Mouse (Mus musculus) lung, postnatal 14 days (tissue): Measurements from ENCODE around the gene Col4a6.
A peak's percentile ranks its signal among the peaks of the same experiment; 100 is the strongest.

ENCODE experiments used
- DNase-seq: peaks from one replicate; pipeline ENCODE4 v3.0.0; 2021

Gene Col4a6

DNA sequence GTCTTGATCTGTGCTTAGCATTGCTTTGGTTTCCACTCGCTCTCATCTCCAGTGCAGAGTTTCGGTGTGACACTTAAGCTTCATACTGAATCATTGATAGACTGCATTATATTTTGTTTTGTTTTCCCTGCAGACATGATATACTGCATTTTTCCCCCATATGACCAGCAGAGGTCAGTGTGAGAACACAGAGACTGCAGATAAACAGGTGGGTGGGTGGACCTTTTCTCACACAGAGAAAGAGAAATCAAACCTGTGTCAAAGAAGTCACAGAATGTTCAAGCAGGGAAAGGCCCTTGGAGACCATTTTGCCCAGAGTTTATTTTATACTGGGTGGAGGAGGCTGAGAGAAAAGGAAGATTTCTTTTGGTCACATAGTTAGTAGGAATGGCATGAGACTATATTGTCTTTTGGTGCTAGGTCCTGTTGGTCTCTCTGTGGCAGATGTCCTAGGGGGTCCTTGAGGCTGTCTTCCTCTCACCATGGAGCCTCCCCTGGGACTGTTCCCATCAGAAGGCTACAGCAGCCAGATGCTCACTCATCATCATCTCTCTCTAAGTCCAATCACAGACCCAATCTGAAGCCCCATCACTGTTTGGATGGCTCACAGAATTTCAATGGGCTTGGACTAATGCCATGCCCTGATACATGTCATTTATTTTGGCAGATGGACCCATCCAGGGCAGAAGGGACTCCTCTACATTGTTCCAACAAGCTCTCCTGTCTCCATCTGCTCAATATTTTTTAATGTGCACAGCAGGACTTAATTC lies 237.1 kb downstream of the Col4a6 start:
- peak; percentile 16 for DNase-seq

DNA sequence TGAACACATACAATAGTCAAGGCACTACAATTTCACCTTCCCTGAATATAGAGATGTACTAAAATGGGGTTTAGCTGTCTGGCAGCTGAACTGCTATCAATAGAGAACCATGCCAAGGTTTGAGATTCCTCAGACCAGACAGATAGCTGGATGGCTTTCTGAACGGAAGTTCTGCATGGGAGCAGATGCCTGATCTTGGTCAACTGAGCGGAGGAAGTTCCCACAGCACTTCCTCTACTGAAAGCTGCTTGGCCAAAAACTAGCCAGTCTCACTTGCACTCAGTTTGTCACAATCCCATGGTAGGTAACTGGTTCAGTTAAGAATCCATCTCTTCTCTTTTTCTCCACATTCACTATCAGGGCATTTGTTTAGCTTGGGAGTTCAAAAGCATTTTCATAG lies 245.7 kb downstream of the Col4a6 start:
- no peak for DNase-seq

GRCm38 (mm10) chrX:141212802-141213201 lies 261.1 kb downstream of the Col4a6 start:
- DNase-seq = peak; percentile 40

DNA sequence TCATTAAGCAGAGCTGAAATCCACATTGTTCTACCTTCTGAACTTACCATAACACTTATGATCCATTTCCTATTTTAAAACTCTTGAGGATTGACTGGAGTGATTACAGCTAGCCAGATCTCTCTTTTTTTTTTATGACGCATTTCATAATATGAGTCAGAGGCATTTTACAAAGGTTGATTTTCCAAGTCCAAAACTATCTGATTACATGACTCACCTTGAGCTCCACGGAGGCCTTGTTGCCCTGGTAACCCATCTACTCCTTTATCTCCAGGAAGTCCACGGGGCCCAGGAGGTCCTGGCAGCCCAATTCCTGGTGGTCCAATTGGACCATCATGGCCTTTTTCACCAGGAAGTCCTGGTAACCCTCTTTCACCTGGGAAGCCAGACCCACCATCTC lies 274.9 kb downstream of the Col4a6 start:
- no peak for DNase-seq

- no peak for DNase-seq
These were observed 278.8 kb downstream of the Col4a6 start for GRCm38 (mm10) chrX:141195036-141195435.

DNA sequence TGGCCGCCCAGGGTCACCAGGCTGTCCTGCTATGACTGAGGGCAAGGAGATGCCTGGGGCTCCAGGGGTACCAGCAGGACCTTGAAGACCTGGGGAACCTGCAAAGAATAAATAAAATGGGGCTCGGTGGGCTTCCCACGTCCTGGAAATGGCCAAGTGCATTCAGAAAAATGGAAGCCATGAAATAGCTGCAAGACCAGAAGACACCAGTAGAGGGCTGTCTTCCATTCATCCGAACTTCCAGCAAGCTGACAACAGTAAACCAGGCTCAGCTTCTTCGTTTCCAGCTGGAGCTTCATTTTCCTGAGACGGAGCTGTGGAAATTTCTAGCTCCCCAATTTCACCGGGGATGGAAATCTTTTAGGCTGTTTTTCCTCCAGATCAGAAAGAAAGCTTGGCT lies 298.5 kb downstream of the Col4a6 start:
- DNase-seq = peak; percentile 16

DNA sequence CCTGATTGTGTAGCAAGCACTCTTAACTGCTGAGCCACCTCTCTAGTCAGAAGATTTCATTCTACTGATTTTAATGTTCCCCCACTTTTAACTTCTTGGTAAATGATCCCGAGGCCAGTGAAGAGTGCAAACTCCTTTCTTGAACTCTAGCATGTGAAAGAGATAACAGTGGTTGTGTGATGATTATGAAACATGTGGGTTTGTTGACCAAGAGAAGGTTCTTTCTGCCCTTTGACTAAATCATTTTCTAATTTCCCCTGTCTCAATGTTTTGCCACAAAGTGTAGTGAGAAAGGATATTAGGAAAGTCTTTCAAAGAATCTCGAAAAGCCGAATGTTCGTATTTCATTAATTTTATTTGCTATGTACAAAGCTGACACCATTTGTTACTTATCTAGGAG lies 308.8 kb downstream of the Col4a6 start:
- DNase-seq = no peak

- no peak for DNase-seq
These were observed 313.5 kb downstream of the Col4a6 start for GRCm38 (mm10) chrX:141160371-141160770.

GRCm38 (mm10) chrX:141158160-141158559 lies 315.7 kb downstream of the Col4a6 start:
- DNase-seq = peak; percentile 11

DNA sequence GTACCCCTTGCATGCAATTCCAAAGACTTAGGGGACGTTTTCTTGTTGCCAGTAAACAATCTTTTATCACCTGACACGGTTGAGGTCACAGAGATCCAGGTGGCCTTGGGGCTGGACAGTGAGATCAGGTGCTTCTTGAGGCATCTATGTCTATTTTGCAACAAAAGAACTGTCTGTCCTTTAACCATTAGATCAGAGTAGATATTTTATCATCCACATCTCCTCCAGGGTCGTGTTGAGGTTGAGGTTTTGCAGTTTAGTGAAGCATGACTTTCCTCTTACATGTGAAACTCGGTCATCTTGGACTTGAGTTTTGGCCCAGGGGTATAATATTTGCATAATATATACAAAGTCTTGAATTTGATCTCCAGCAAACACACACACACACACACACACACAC lies 316.2 kb downstream of the Col4a6 start:
- no peak for DNase-seq

- no peak for DNase-seq
These were observed 317.2 kb downstream of the Col4a6 start for GRCm38 (mm10) chrX:141156696-141157095.

GRCm38 (mm10) chrX:141151182-141151581 lies 322.7 kb downstream of the Col4a6 start:
- no peak for DNase-seq

DNA sequence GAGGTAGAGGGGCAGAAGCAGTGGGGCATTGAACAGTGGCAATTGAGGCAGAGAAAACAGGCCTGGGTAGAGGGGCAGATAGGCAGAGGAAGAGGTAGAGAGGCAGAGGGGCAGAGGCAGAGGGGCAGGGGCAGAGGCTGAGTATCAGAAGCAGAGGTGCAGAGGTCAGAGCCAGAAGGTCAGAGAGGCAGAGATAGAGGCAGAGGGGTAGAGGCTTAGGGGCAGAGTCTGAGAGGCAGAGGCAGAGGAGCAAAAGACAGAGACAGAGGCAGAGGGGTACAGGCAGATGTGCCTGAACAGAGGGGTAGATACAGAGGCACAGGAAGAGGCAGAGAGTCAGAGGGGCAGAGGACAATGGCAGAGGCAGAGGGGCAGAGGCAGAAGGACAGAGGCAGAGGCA lies 323.6 kb downstream of the Col4a6 start:
- DNase-seq = no peak

DNA sequence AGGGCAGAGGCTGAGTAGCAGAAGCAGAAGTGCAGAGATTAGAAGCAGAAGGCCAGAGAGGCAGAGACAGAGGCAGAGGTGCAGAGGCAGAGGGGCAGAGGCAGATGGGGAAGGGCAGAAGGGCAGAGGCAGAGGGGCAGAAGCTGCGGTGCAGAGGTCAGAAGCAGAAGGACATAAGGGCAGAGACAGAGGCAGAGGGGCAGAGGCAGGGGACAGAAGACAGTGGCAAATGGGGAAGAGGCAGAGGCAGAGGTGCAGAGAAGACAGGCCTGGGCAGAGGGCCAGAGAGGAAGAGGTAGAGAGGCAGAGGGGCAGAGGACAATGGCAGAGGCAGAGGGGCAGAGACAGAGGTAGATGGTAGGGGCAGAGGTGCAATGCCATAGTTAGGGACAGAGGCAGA lies 324.2 kb downstream of the Col4a6 start:
- DNase-seq = no peak
